Mouse (Mus musculus) olfactory bulb, adult 2 months (tissue): ENCODE measurements around the gene Plagl2.

Experiments used
- CTCF ChIP-seq: fragments of 200-500 bp; IDR thresholded peaks from 2 replicates; pipeline ENCODE4 v1.5.1; 2012; ENCODE audit warnings: low read depth, mild to moderate bottlenecking, low read length, moderate library complexity; ENCODE audit not compliant: insufficient read depth
- POLR2A ChIP-seq: fragments of 200-500 bp; IDR thresholded peaks from 2 replicates; pipeline ENCODE4 v1.6.1; 2012; ENCODE audit warnings: mild to moderate bottlenecking, low read depth, low read length, moderate library complexity; ENCODE audit not compliant: insufficient read depth

- no peak for TF ChIP-seq POLR2A
- TF ChIP-seq CTCF: no peak
Observed at GRCm38 (mm10) chr2:153263053-153263452, 21.8 kb upstream of the Plagl2 start.
